Mouse (Mus musculus) thymus, postnatal 4 days (tissue): ENCODE measurements at regions not wholly inside any gene's neighbourhood (a gene's known extent, or its start where the extent isn't known, plus 50 kb on each side); places are given as distances from the start of the nearest gene placed in this dataset.

ENCODE experiments used
- DNase-seq: peaks from one replicate; pipeline ENCODE4 v3.0.0; 2021

- peak; percentile 17 for DNase-seq
Measured at GRCm38 (mm10) chr2:133614672-133615071, 62.7 kb downstream of the Bmp2 start.

- no peak for DNase-seq
Measured at GRCm38 (mm10) chr2:133615299-133615698, 63.3 kb downstream of the Bmp2 start.

GRCm38 (mm10) chr2:133617317-133617835 lies 65.4 kb downstream of the Bmp2 start:
- no peak for DNase-seq

- DNase-seq: no peak
Measured at GRCm38 (mm10) chr2:133622523-133622922, 70.6 kb downstream of the Bmp2 start.

- no peak for DNase-seq
Measured at GRCm38 (mm10) chr2:133625542-133625941, 73.6 kb downstream of the Bmp2 start.

- no peak for DNase-seq
Measured at GRCm38 (mm10) chr2:133628874-133629273, 76.9 kb downstream of the Bmp2 start.

GRCm38 (mm10) chr2:133635434-133635833 lies 83.5 kb downstream of the Bmp2 start:
- DNase-seq: no peak

- no peak for DNase-seq
Measured at GRCm38 (mm10) chr2:133649874-133650481, 98.0 kb downstream of the Bmp2 start.

GRCm38 (mm10) chr2:133666331-133667054 lies 114.5 kb downstream of the Bmp2 start:
- DNase-seq: no peak

GRCm38 (mm10) chr2:133667055-133667395 lies 115.1 kb downstream of the Bmp2 start:
- no peak for DNase-seq

GRCm38 (mm10) chr2:133669821-133670220 lies 117.9 kb downstream of the Bmp2 start:
- no peak for DNase-seq

- DNase-seq: no peak
Measured at GRCm38 (mm10) chr2:133671528-133671927, 119.6 kb downstream of the Bmp2 start.

- DNase-seq: no peak
Measured at GRCm38 (mm10) chr2:133684367-133684766, 132.4 kb downstream of the Bmp2 start.

- DNase-seq: no peak
Measured at GRCm38 (mm10) chr2:133688121-133688787, 136.3 kb downstream of the Bmp2 start.

- no peak for DNase-seq
Measured at GRCm38 (mm10) chr2:133688788-133689155, 136.8 kb downstream of the Bmp2 start.

GRCm38 (mm10) chr2:133708735-133709584 lies 157.0 kb downstream of the Bmp2 start:
- no peak for DNase-seq

- DNase-seq: no peak
Measured at GRCm38 (mm10) chr2:133716243-133716642, 164.3 kb downstream of the Bmp2 start.

- DNase-seq: no peak
Measured at GRCm38 (mm10) chr2:133717076-133717475, 165.1 kb downstream of the Bmp2 start.

GRCm38 (mm10) chr2:133724310-133724709 lies 172.4 kb downstream of the Bmp2 start:
- no peak for DNase-seq

GRCm38 (mm10) chr2:133724757-133725156 lies 172.8 kb downstream of the Bmp2 start:
- no peak for DNase-seq

- no peak for DNase-seq
Measured at GRCm38 (mm10) chr2:133734469-133735225, 182.7 kb downstream of the Bmp2 start.

- no peak for DNase-seq
Measured at GRCm38 (mm10) chr2:133738839-133739430, 187.0 kb downstream of the Bmp2 start.
